Mouse (Mus musculus) stomach, postnatal 0 days (tissue): ENCODE data around the gene Ppm1h.
"Not testable (repeated sequence)": the region's sequence is repeated elsewhere in the genome, so short reads cannot be mapped to it uniquely, and the experiment has no call there.

Source experiments
- CTCF ChIP-seq: IDR thresholded peaks from 2 replicates; pipeline ENCODE4 v1.5.1; 2016; ENCODE audit warnings: antibody characterized with exemption, low read depth, mild to moderate bottlenecking, moderate library complexity
- EP300 ChIP-seq: optimal IDR thresholded peaks from 2 replicates; pipeline ENCODE3; 2016; ENCODE audit warnings: antibody characterized with exemption

GRCm38 (mm10) chr10:122935406-122935805 is 256.8 kb downstream of the Ppm1h start:
- not testable (repeated sequence) for TF ChIP-seq CTCF, EP300
